Mouse (Mus musculus): ENCODE data around the gene Cacna2d4. TPM values are rescaled to one million over a fixed set of nuclear protein-coding genes. Genes with fewer than 3 reads are reported as not detected.
"Not testable (repeated sequence)": the region's sequence is repeated elsewhere in the genome, so short reads cannot be mapped to it uniquely, and the experiment has no call there.

Cacna2d4 gene
- polyA plus RNA-seq, 1 experiment: not detected

GRCm38 (mm10) chr6:119199274-119199879, 36.9 kb upstream of the Cacna2d4 start:
- no peak overlapping the region for H3K4me3 ChIP-seq (replicated peaks)
- H3K27me3 ChIP-seq (ENCODE audit: control insufficient read depth): no peaks in the 10 kb centered on the region
- no peaks in the 10 kb centered on the region for H3K9me3 ChIP-seq (ENCODE audit: control insufficient read depth, low read length)
- no peaks in the 10 kb centered on the region for H3K4me1 ChIP-seq (ENCODE audit: control insufficient read depth)
- TF ChIP-seq GATA1 (IDR thresholded peaks at IDR 0.05; ENCODE audit: low read length) (no peak), TAL1 (IDR thresholded peaks at IDR 0.05; ENCODE audit: low read length) (no peak)
- H3K36me3 ChIP-seq (ENCODE audit: control insufficient read depth): peaks cover 25% of the 10 kb centered on the region

DNA sequence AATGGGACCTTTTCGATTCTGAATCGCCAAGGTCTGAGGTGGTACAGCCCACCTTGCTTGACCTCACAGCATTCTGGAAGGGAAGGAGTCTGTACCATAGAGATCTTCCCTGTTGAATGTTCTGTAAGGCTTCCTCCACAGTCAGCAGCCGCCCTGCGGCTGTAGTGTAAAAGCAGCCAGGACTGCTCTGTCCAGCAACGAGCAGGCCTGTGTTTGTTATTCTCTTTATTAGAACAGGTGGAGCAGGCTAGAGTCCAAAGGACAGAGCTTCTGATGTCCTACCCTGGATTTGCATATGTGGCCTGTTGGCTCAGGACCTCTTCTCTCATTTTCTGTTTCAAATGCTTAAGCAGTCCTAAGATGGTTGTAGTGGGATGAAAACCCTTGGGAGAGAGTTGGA, 36.0 kb upstream of the Cacna2d4 start:
- Histone ChIP-seq H3K4me1 (ENCODE audit: control insufficient read depth) (no peaks in the 10 kb centered on the region), H3K27me3 (ENCODE audit: control insufficient read depth) (no peaks in the 10 kb centered on the region), H3K4me3 (replicated peaks) (no peak overlapping the region), H3K9me3 (ENCODE audit: control insufficient read depth, low read length) (no peaks in the 10 kb centered on the region), H3K36me3 (ENCODE audit: control insufficient read depth) (peaks cover 30% of the 10 kb centered on the region)
- no peak for TF ChIP-seq GATA1 (IDR thresholded peaks at IDR 0.05; ENCODE audit: low read length)
- TF ChIP-seq TAL1 (IDR thresholded peaks at IDR 0.05; ENCODE audit: low read length): no peak

DNA sequence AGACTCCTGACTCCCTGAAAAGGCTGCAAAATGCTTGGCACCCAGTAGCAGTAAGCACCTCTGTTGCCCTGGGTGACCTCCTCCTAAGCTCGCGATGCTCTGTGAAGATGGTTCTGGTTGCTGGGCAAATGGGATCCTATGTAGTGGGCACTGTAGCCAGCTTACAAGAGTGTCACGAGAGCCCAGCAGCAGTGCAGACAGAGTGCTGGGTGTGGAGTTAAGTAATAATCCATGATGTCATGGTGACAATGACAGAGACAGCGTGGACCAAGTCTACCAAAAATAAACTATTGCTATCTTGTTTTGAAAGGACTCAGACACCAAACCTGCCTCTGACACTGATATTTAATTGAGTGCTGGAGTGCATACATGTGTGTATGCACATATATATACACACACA, 34.8 kb upstream of the Cacna2d4 start:
- Histone ChIP-seq H3K9me3 (ENCODE audit: control insufficient read depth, low read length) (no peaks in the 10 kb centered on the region), H3K4me1 (ENCODE audit: control insufficient read depth) (no peaks in the 10 kb centered on the region), H3K27me3 (ENCODE audit: control insufficient read depth) (no peaks in the 10 kb centered on the region), H3K36me3 (ENCODE audit: control insufficient read depth) (peaks cover 31% of the 10 kb centered on the region), H3K4me3 (replicated peaks) (no peak overlapping the region)
- TF ChIP-seq GATA1 (IDR thresholded peaks at IDR 0.05; ENCODE audit: low read length): no peak
- no peak for TF ChIP-seq TAL1 (IDR thresholded peaks at IDR 0.05; ENCODE audit: low read length)

DNA sequence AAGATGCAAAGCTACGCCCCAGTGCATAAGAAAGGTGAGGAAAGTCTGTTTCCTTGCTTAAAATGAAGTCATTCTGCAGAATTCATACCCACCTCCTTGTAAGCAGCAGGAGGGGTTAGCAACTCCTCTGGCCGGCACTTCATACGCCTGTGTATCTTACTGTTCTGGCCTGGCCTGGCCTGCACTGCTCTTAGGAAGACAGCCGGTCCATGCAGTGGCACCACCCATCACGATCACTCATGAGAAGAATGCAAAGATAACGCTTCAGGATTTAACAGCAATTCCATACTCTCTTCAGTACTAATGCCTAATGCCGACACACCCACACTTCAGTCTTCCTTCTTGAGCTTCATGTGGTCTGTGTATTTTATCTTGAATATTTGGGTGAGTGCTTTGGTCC, 32.0 kb upstream of the Cacna2d4 start:
- Histone ChIP-seq H3K27me3 (ENCODE audit: control insufficient read depth) (no peaks in the 10 kb centered on the region), H3K36me3 (ENCODE audit: control insufficient read depth) (peaks cover 31% of the 10 kb centered on the region), H3K4me1 (ENCODE audit: control insufficient read depth) (no peaks in the 10 kb centered on the region), H3K9me3 (ENCODE audit: control insufficient read depth, low read length) (no peaks in the 10 kb centered on the region), H3K4me3 (replicated peaks) (no peak overlapping the region)
- TF ChIP-seq GATA1 (IDR thresholded peaks at IDR 0.05; ENCODE audit: low read length) (no peak), TAL1 (IDR thresholded peaks at IDR 0.05; ENCODE audit: low read length) (no peak)

- peaks cover 31% of the 10 kb centered on the region for H3K36me3 ChIP-seq (ENCODE audit: control insufficient read depth)
- no peak overlapping the region for H3K4me3 ChIP-seq (replicated peaks)
- no peaks in the 10 kb centered on the region for H3K27me3 ChIP-seq (ENCODE audit: control insufficient read depth)
- no peak for TF ChIP-seq GATA1 (IDR thresholded peaks at IDR 0.05; ENCODE audit: low read length)
- TF ChIP-seq TAL1 (IDR thresholded peaks at IDR 0.05; ENCODE audit: low read length): no peak
- no peaks in the 10 kb centered on the region for H3K9me3 ChIP-seq (ENCODE audit: control insufficient read depth, low read length)
- no peaks in the 10 kb centered on the region for H3K4me1 ChIP-seq (ENCODE audit: control insufficient read depth)
Observed at GRCm38 (mm10) chr6:119204915-119205314, 31.4 kb upstream of the Cacna2d4 start.

DNA sequence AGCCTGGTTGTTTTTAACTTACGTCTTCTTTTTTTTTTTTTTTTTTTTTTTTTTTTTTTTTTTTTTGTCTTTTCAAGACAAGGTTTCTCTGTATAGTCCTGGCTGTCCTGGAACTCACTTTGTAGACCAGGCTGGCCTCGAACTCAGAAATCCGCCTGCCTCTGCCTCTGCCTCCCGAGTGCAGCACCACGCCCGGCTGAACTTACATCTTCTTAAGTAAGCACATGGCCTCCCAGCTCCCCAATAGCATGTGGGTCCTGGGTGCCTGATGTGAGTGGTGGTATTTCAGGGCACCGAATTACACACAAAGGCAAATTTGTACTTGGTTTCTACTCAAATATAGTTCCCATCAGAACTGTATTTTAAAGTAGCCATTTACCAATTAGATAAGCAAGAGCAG, 30.3 kb upstream of the Cacna2d4 start:
- H3K36me3 ChIP-seq (ENCODE audit: control insufficient read depth): peaks cover 27% of the 10 kb centered on the region
- not testable (repeated sequence) for H3K4me3 ChIP-seq (replicated peaks); H3K9me3 ChIP-seq (ENCODE audit: control insufficient read depth, low read length); H3K27me3 ChIP-seq (ENCODE audit: control insufficient read depth); H3K4me1 ChIP-seq (ENCODE audit: control insufficient read depth)

- H3K36me3 ChIP-seq (ENCODE audit: control insufficient read depth): peaks cover 40% of the 10 kb centered on the region
- no peaks in the 10 kb centered on the region for H3K4me1 ChIP-seq (ENCODE audit: control insufficient read depth)
- H3K4me3 ChIP-seq (replicated peaks): no peak overlapping the region
- H3K27me3 ChIP-seq (ENCODE audit: control insufficient read depth): no peaks in the 10 kb centered on the region
- TF ChIP-seq TAL1 (IDR thresholded peaks at IDR 0.05; ENCODE audit: low read length): no peak
- no peak for TF ChIP-seq GATA1 (IDR thresholded peaks at IDR 0.05; ENCODE audit: low read length)
- H3K9me3 ChIP-seq (ENCODE audit: control insufficient read depth, low read length): no peaks in the 10 kb centered on the region
Observed at GRCm38 (mm10) chr6:119213375-119213774, 23.0 kb upstream of the Cacna2d4 start.

DNA sequence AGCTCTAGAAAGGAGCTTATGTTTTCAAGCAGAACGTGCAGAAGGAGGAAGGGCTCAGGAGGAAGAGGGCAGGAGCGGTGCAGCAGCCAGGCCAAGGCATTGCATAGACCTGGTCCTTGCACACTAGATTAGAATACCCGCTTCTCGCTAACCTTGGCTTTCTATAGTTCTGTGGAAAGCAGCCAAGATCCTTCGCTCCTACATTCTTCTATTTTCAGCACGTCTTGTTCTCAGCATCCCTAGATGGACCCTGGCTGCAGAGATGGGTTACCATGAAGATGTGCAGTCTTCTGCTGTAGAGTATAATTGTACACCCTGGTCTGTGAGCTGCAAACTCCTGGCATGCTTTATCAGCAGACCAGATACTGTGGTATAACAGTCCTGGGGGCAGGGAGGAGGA, 22.1 kb upstream of the Cacna2d4 start:
- H3K4me3 ChIP-seq (replicated peaks): no peak overlapping the region
- H3K9me3 ChIP-seq (ENCODE audit: control insufficient read depth, low read length): no peaks in the 10 kb centered on the region
- peaks cover 42% of the 10 kb centered on the region for H3K36me3 ChIP-seq (ENCODE audit: control insufficient read depth)
- TF ChIP-seq GATA1 (IDR thresholded peaks at IDR 0.05; ENCODE audit: low read length) (no peak), TAL1 (IDR thresholded peaks at IDR 0.05; ENCODE audit: low read length) (no peak)
- no peaks in the 10 kb centered on the region for H3K4me1 ChIP-seq (ENCODE audit: control insufficient read depth)
- no peaks in the 10 kb centered on the region for H3K27me3 ChIP-seq (ENCODE audit: control insufficient read depth)

- Histone ChIP-seq H3K27me3 (ENCODE audit: control insufficient read depth) (no peaks in the 10 kb centered on the region), H3K4me3 (replicated peaks) (no peak overlapping the region), H3K4me1 (ENCODE audit: control insufficient read depth) (no peaks in the 10 kb centered on the region), H3K36me3 (ENCODE audit: control insufficient read depth) (peaks cover 46% of the 10 kb centered on the region), H3K9me3 (ENCODE audit: control insufficient read depth, low read length) (no peaks in the 10 kb centered on the region)
- TF ChIP-seq TAL1 (IDR thresholded peaks at IDR 0.05; ENCODE audit: low read length) (no peak), GATA1 (IDR thresholded peaks at IDR 0.05; ENCODE audit: low read length) (no peak)
Observed at GRCm38 (mm10) chr6:119215040-119215613, 21.2 kb upstream of the Cacna2d4 start.

DNA sequence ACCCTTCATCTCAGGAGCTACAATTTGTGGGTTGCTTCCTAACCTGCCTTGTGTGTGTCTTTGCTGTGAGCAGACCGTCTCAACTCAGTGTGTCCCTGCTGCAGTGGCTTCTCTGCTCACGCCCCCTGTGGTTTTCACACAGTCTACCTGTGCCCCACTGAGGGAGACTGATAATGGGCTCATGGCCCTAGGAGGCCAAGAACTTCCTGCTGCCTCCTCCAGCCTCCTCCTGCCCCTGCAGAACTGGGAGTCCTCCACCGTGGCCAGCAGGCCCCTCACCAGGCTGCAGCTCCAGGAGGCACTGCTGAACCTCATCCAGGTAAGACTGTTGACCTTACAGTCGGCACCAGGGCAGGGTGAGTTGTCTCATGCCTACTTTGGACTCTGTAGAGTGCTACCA, 18.7 kb upstream of the Cacna2d4 start:
- H3K4me1 ChIP-seq (ENCODE audit: control insufficient read depth): no peaks in the 10 kb centered on the region; the same call in 1 of the 2 replicates
- no peaks in the 10 kb centered on the region for H3K27me3 ChIP-seq (ENCODE audit: control insufficient read depth)
- H3K9me3 ChIP-seq (ENCODE audit: control insufficient read depth, low read length): no peaks in the 10 kb centered on the region
- H3K36me3 ChIP-seq (ENCODE audit: control insufficient read depth): peaks cover 49% of the 10 kb centered on the region
- TF ChIP-seq GATA1 (IDR thresholded peaks at IDR 0.05; ENCODE audit: low read length) (no peak), TAL1 (IDR thresholded peaks at IDR 0.05; ENCODE audit: low read length) (no peak)
- no peak overlapping the region for H3K4me3 ChIP-seq (replicated peaks)
